Mouse (Mus musculus): ENCODE measurements around the gene Slc25a12. TPM values are rescaled to one million over a fixed set of nuclear protein-coding genes. Genes with fewer than 3 reads are reported as not detected.

Gene Slc25a12
- polyA plus RNA-seq, 1 experiment: 52.2 TPM

GRCm38 (mm10) chr2:71236009-71236408, 131.5 kb downstream of the Slc25a12 start:
- DNase-seq: no peak
- H3K27ac ChIP-seq (ENCODE audit: control insufficient read depth, insufficient read depth, low read length): no peak overlapping the region
- H3K36me3 ChIP-seq (ENCODE audit: control insufficient read depth, insufficient read depth, low read length): peaks cover 19% of the 10 kb centered on the region
- TF ChIP-seq CTCF (IDR thresholded peaks at IDR 0.05; ENCODE audit: borderline replicate concordance, control insufficient read depth, extremely low read depth, insufficient read depth, low read length, poor library complexity) (no peak), POLR2A (IDR thresholded peaks at IDR 0.05; ENCODE audit: control insufficient read depth, extremely low read depth, insufficient read depth, low read length, poor library complexity) (no peak)
- no peaks in the 10 kb centered on the region for H3K27me3 ChIP-seq (ENCODE audit: control insufficient read depth, insufficient read depth, low read length)
- WGBS: 96% methylated on average over 6 of the region's 6 CpGs
- H3K4me1 ChIP-seq (replicated peaks; ENCODE audit: control insufficient read depth, insufficient read depth, low read length): no peaks in the 10 kb centered on the region
- no peak overlapping the region for H3K4me3 ChIP-seq (ENCODE audit: control insufficient read depth, insufficient read depth, low read length)

- Histone ChIP-seq H3K27me3 (ENCODE audit: control insufficient read depth, insufficient read depth, low read length) (no peaks in the 10 kb centered on the region), H3K4me1 (replicated peaks; ENCODE audit: control insufficient read depth, insufficient read depth, low read length) (no peaks in the 10 kb centered on the region), H3K27ac (ENCODE audit: control insufficient read depth, insufficient read depth, low read length) (no peak overlapping the region), H3K4me3 (ENCODE audit: control insufficient read depth, insufficient read depth, low read length) (no peak overlapping the region), H3K36me3 (ENCODE audit: control insufficient read depth, insufficient read depth, low read length) (peaks cover 19% of the 10 kb centered on the region)
- 97% methylated on average over 4 of the region's 4 CpGs for WGBS
- no peak for TF ChIP-seq POLR2A (IDR thresholded peaks at IDR 0.05; ENCODE audit: control insufficient read depth, extremely low read depth, insufficient read depth, low read length, poor library complexity)
- DNase-seq: no peak
These were observed 132.1 kb downstream of the Slc25a12 start for GRCm38 (mm10) chr2:71235420-71235819.

- 93% methylated on average over 2 of the region's 2 CpGs for WGBS
- peaks cover 20% of the 10 kb centered on the region for H3K36me3 ChIP-seq (ENCODE audit: control insufficient read depth, insufficient read depth, low read length)
- TF ChIP-seq POLR2A (IDR thresholded peaks at IDR 0.05; ENCODE audit: control insufficient read depth, extremely low read depth, insufficient read depth, low read length, poor library complexity): no peak
- no peaks in the 10 kb centered on the region for H3K27me3 ChIP-seq (ENCODE audit: control insufficient read depth, insufficient read depth, low read length)
- no peak overlapping the region for H3K4me3 ChIP-seq (ENCODE audit: control insufficient read depth, insufficient read depth, low read length)
- no peak for DNase-seq
- no peak overlapping the region for H3K27ac ChIP-seq (ENCODE audit: control insufficient read depth, insufficient read depth, low read length)
- no peaks in the 10 kb centered on the region for H3K4me1 ChIP-seq (replicated peaks; ENCODE audit: control insufficient read depth, insufficient read depth, low read length)
These were observed 134.6 kb downstream of the Slc25a12 start for GRCm38 (mm10) chr2:71232976-71233375.

GRCm38 (mm10) chr2:71231951-71232350, 135.6 kb downstream of the Slc25a12 start:
- 94% methylated on average over 5 of the region's 5 CpGs for WGBS
- H3K27me3 ChIP-seq (ENCODE audit: control insufficient read depth, insufficient read depth, low read length): no peaks in the 10 kb centered on the region
- no peak for DNase-seq
- peaks cover 15% of the 10 kb centered on the region for H3K36me3 ChIP-seq (ENCODE audit: control insufficient read depth, insufficient read depth, low read length)
- H3K4me1 ChIP-seq (replicated peaks; ENCODE audit: control insufficient read depth, insufficient read depth, low read length): no peaks in the 10 kb centered on the region
- no peak overlapping the region for H3K27ac ChIP-seq (ENCODE audit: control insufficient read depth, insufficient read depth, low read length)
- no peak overlapping the region for H3K4me3 ChIP-seq (ENCODE audit: control insufficient read depth, insufficient read depth, low read length)
- no peak for TF ChIP-seq CTCF (IDR thresholded peaks at IDR 0.05; ENCODE audit: borderline replicate concordance, control insufficient read depth, extremely low read depth, insufficient read depth, low read length, poor library complexity)

- H3K36me3 ChIP-seq (ENCODE audit: control insufficient read depth, insufficient read depth, low read length): peaks cover 10% of the 10 kb centered on the region; the same call in 1 of the 2 replicates
- H3K4me1 ChIP-seq (replicated peaks; ENCODE audit: control insufficient read depth, insufficient read depth, low read length): no peaks in the 10 kb centered on the region
- H3K27me3 ChIP-seq (ENCODE audit: control insufficient read depth, insufficient read depth, low read length): no peaks in the 10 kb centered on the region
- WGBS: 85% methylated on average over 1 of the region's 1 CpGs
- DNase-seq: no peak
- H3K4me3 ChIP-seq (ENCODE audit: control insufficient read depth, insufficient read depth, low read length): no peak overlapping the region
- no peak overlapping the region for H3K27ac ChIP-seq (ENCODE audit: control insufficient read depth, insufficient read depth, low read length)
- no peak for TF ChIP-seq CTCF (IDR thresholded peaks at IDR 0.05; ENCODE audit: borderline replicate concordance, control insufficient read depth, extremely low read depth, insufficient read depth, low read length, poor library complexity)
- no peak for TF ChIP-seq POLR2A (IDR thresholded peaks at IDR 0.05; ENCODE audit: control insufficient read depth, extremely low read depth, insufficient read depth, low read length, poor library complexity)
These were observed 137.9 kb downstream of the Slc25a12 start for GRCm38 (mm10) chr2:71229603-71230002.

- WGBS: 43% methylated on average over 1 of the region's 1 CpGs
- Histone ChIP-seq H3K36me3 (ENCODE audit: control insufficient read depth, insufficient read depth, low read length) (peaks cover 26% of the 10 kb centered on the region), H3K4me1 (replicated peaks; ENCODE audit: control insufficient read depth, insufficient read depth, low read length) (no peaks in the 10 kb centered on the region), H3K27me3 (ENCODE audit: control insufficient read depth, insufficient read depth, low read length) (no peaks in the 10 kb centered on the region), H3K4me3 (ENCODE audit: control insufficient read depth, insufficient read depth, low read length) (no peak overlapping the region), H3K27ac (ENCODE audit: control insufficient read depth, insufficient read depth, low read length) (no peak overlapping the region)
- DNase-seq: no peak
- TF ChIP-seq CTCF (IDR thresholded peaks at IDR 0.05; ENCODE audit: borderline replicate concordance, control insufficient read depth, extremely low read depth, insufficient read depth, low read length, poor library complexity) (no peak), POLR2A (IDR thresholded peaks at IDR 0.05; ENCODE audit: control insufficient read depth, extremely low read depth, insufficient read depth, low read length, poor library complexity) (no peak)
These were observed 140.2 kb downstream of the Slc25a12 start for GRCm38 (mm10) chr2:71227398-71227797.

Other genes starting within 250 kb of the Slc25a12 start
- gene Cybrd1, start 249.8 kb downstream of the Slc25a12 start, polyA plus RNA-seq (2012; rRNA removed): 2.3 and 3.1 TPM in 2 replicates
- 22.8 and 26.2 TPM in 2 replicates for gene Dync1i2, start 156.0 kb downstream of the Slc25a12 start, polyA plus RNA-seq (2012; rRNA removed)
- 12.3 and 12.9 TPM in 2 replicates for gene Hat1, start 21.2 kb upstream of the Slc25a12 start, polyA plus RNA-seq (2012; rRNA removed)
- 19.6 and 25.5 TPM in 2 replicates for gene Metap1d, start 85.5 kb upstream of the Slc25a12 start, polyA plus RNA-seq (2012; rRNA removed)
- 0.78 and 0.99 TPM in 2 replicates for gene Dlx1, start 160.4 kb upstream of the Slc25a12 start, polyA plus RNA-seq (2012; rRNA removed)
- gene Dlx2, start 179.0 kb upstream of the Slc25a12 start, polyA plus RNA-seq (2012; rRNA removed): 0.12 and 0.17 TPM in 2 replicates

Data from thymus, adult 2 months (tissue).